Mouse (Mus musculus) small intestine, adult 2 months (tissue): ENCODE data around the gene Usp4.

ENCODE experiments used
- CTCF ChIP-seq: fragments of 200-500 bp; IDR thresholded peaks from 2 replicates; pipeline ENCODE4 v1.5.1; 2012; ENCODE audit warnings: low read depth, mild to moderate bottlenecking, control low read depth, inconsistent platforms, low read length, moderate library complexity, mixed read lengths; ENCODE audit not compliant: insufficient replicate concordance, insufficient read length; ENCODE audit errors: extremely low read depth
- POLR2A ChIP-seq: fragments of 200-500 bp; IDR thresholded peaks from 2 replicates; pipeline ENCODE4 v1.6.1; 2012; ENCODE audit warnings: low read depth, mild to moderate bottlenecking, control low read depth, inconsistent platforms, low read length, moderate library complexity

- TF ChIP-seq CTCF (no peak), POLR2A (no peak)
Measured at GRCm38 (mm10) chr9:108325811-108326210, 21.8 kb upstream of the Usp4 start.
